Mouse (Mus musculus): ENCODE measurements around the gene Iscu. TPM values are rescaled to one million over a fixed set of nuclear protein-coding genes. Genes with fewer than 3 reads are reported as not detected.

Gene Iscu
- total RNA-seq, 4 experiments from 2014 or later = 156 to 185 (median 175) TPM

GRCm38 (mm10) chr5:113814111-113815040 is 41.8 kb downstream of the Iscu start:
- DNase-seq (ENCODE audit: low spot score in 2 of 2) = no peak

DNA sequence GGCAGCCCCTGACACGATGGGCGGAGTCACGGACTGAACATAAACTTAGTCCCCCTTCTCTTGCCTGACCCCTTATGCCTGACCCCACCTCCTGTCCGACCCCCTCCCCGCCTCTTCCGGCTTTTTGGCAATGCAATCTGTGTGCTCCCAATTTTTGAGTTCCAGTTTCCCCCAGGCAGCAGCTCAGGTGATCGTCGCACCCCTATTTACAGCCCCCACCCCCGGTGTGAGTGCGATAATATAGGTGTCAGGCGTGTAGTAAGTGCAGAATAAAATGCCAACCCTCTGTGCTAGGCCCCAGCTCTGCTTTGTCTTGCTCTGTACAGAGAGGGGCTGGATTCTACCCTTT is 42.5 kb downstream of the Iscu start:
- no peak for DNase-seq (ENCODE audit: low spot score in 2 of 2)

DNA sequence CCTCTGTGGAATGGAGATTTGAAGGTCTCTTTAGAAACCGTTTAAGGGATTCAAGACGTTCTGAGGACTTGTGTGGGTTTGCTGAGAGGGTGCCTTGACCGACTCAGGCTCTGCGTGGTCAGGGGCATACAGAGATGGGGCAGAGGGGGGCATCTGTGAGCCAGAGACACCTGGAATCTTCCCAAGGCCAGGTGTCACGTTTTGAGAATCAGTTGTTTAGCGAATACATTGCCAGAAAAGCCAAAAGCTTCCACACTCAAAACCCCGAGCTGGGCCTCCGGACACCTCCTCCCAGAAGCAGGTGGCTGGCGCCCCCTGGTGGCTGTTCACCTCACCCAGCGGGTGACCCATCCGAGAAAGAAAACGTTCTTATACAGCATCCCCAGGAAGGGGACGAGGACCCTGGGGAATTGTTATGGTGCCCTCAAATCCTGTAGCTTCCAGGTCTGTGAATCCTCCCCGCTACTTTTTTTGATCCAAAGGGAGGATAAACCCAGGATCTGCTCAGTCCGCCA is 43.1 kb downstream of the Iscu start:
- DNase-seq (ENCODE audit: low spot score in 2 of 2) = peak; percentile 28 to 39

DNA sequence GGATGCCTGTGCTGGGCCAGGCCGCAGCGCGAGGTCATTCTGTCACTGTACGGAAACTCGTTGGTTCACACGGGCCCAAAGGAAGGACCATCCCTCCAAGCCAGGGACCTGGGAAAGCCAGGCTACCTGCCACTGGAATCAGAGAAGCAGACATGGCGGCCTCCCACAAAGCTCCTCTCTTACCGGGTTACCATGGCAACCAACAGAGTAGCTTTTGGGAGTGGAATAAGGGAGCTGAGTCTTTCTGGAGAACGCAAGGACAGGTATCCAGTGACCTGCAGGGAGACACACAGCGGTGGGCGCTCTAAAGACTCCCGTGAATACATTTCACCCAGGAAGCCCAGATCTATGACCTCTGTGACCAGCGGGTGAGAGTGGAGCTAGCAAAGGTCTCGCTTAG is 46.0 kb downstream of the Iscu start:
- DNase-seq (ENCODE audit: low spot score in 2 of 2) = no peak

GRCm38 (mm10) chr5:113824228-113824627 is 51.7 kb downstream of the Iscu start:
- no peak for DNase-seq (ENCODE audit: low spot score in 2 of 2)

DNA sequence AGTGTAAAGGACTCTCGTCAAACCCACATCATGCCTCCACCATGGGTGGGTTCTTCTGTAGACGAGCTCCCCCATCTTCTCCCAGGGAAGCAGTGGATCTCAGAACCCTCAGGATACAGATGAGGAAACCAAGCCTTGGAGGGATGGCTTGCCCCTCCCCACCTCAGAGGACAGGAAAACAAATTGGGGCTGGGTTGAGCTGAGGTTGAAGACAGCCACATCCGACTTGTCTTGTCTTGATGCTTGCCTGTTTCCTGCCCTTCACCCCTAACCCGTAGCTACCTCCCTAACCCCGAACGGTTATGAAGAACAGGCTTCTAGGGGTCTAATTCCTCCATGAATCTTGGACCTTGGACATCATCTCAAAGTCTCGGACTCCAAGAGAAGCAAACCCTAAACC is 53.0 kb downstream of the Iscu start:
- DNase-seq (ENCODE audit: low spot score in 2 of 2) = no peak

- DNase-seq (ENCODE audit: low spot score in 2 of 2) = no peak
Measured at GRCm38 (mm10) chr5:113826619-113827018, 54.1 kb downstream of the Iscu start.

Other genes starting within 250 kb of the Iscu start
- 10 to 100 TPM in 1 of 4 experiments, 1 to 10 TPM in 3; 6.6 to 11.3 (median 8.4) TPM for gene Cmklr1, start 122.3 kb upstream of the Iscu start, total RNA-seq (2022)
- not detected for gene 1700069L16Rik, start 48.0 kb upstream of the Iscu start, total RNA-seq (2022)
- gene Ficd, start 36.9 kb upstream of the Iscu start, total RNA-seq (2022) = 1 to 10 TPM; 9.6 to 9.8 (median 9.7) TPM
- 1 to 10 TPM; 6.3 to 6.9 (median 6.7) TPM for gene Sart3, start 238 bp upstream of the Iscu start, total RNA-seq (2022)
- gene Tmem119, start 27.8 kb downstream of the Iscu start, total RNA-seq (2022) = 1 to 10 TPM in 1 of 4 experiments, under 1 TPM in 3; 0.36 to 1.1 (median 0.77) TPM
- 1 to 10 TPM in 1 of 4 experiments, under 1 TPM in 3; 0.41 to 1.5 (median 0.48) TPM for gene Selplg, start 59.9 kb downstream of the Iscu start, total RNA-seq (2022)
- 1 to 10 TPM; 7.0 to 9.8 (median 8.2) TPM for gene Coro1c, start 136.0 kb downstream of the Iscu start, total RNA-seq (2022)
- 1 to 10 TPM; 6.3 to 9.8 (median 6.9) TPM for gene Ssh1, start 221.1 kb downstream of the Iscu start, total RNA-seq (2022)
- not detected for gene Dao, start 231.0 kb downstream of the Iscu start, total RNA-seq (2022)

All from gastrocnemius, adult 8-10 months (tissue).